Mouse (Mus musculus) spleen, adult 2 months (tissue): Measurements from ENCODE around the gene Olfr1434.
"Not testable (repeated sequence)": the region's sequence is repeated elsewhere in the genome, so short reads cannot be mapped to it uniquely, and the experiment has no call there.

Experiments
- CTCF ChIP-seq: fragments of 200-500 bp; IDR thresholded peaks from 2 replicates; pipeline ENCODE4 v1.5.1; 2011; ENCODE audit warnings: mild to moderate bottlenecking, inconsistent platforms; ENCODE audit not compliant: insufficient read depth, insufficient read length, insufficient replicate concordance; ENCODE audit errors: extremely low read depth
- POLR2A ChIP-seq: fragments of 200-500 bp; IDR thresholded peaks from 2 replicates; pipeline ENCODE4 v1.6.1; 2011; ENCODE audit warnings: low read depth, low read length, inconsistent platforms

DNA sequence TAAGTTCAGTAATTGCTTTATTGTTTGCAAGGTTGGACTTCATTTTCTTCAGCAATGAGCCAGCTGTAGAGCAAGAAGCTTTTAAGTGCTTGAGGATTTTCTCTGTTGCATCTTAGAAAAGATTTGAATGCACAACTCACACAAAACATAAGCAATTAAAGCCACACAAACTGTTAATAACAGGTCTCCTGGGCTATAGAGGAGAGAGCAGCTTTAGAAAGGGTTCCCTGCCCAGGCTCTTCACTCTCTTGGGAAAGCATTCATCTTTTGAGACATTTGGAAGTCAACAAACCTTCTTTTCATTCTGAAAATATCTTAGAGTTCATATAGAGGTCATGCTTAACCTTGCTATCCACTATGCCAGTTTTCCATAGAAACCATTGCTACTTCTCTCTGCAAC is 47.2 kb upstream of the Olfr1434 start, which contains the start of gene Olfr1432:
- not testable (repeated sequence) for TF ChIP-seq CTCF, POLR2A
